Mouse (Mus musculus): ENCODE data around the gene Dync1h1. TPM values are rescaled to one million over a fixed set of nuclear protein-coding genes. Genes with fewer than 3 reads are reported as not detected.
"Not testable (repeated sequence)": the region's sequence is repeated elsewhere in the genome, so short reads cannot be mapped to it uniquely, and the experiment has no call there.

Dync1h1 gene
- polyA plus RNA-seq, 1 experiment: 39.1 TPM

DNA sequence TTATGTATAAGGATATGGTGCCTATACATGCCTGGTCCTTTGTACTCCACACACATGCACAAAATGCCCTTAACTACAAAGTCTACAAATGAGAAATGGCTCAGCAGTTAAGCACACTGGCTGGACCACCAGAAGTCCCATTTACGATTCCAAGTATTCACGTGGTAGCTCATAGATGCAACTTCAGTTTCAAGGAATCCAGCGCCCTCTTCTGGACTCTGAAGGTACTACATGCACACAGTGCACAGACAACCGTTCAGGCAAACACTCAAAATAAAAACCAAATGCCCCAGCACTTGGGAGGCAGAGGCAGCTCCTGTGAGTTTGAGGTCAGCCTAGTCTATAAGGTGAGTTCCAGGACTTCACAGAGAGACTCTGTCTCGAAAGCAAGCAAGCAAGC lies 73.0 kb downstream of the Dync1h1 start:
- TF ChIP-seq POLR2A (IDR thresholded peaks at IDR 0.05; ENCODE audit: borderline replicate concordance, control insufficient read depth, low read depth, low read length) (no peak), CTCF (IDR thresholded peaks at IDR 0.05; ENCODE audit: control insufficient read depth, insufficient read depth, low read length) (peak; percentile 24; the same call in 1 of the 2 replicates)
- H3K4me3 ChIP-seq (replicated peaks; ENCODE audit: control insufficient read depth, low read depth, low read length): no peak overlapping the region
- WGBS: 52% methylated on average over 5 of the region's 5 CpGs
- H3K4me1 ChIP-seq (ENCODE audit: control insufficient read depth, insufficient read depth, low read length): no peaks in the 10 kb centered on the region
- no peak overlapping the region for H3K27ac ChIP-seq (ENCODE audit: control insufficient read depth, insufficient read depth, low read depth, low read length, poor library complexity)

DNA sequence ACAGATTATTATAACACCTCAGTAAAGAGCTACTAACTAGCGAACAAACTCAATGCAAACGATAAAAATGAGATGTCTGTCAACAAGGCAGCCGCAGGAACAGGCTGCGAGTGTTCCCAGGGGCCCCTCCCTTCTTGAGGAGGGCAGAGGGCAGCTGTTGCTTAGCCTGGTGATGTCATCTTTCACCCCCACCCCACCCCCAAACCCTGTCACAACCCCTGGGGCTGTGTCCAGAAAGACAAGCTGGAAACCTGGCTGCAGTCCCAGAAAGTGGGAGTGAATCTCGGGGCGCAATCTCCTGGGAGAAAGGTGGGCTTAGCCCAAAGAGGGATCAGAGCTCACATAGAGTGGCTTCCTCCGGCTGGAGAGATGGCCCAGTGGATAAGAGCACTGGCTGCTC lies 79.9 kb downstream of the Dync1h1 start:
- 63% methylated on average over 7 of the region's 7 CpGs for WGBS

DNA sequence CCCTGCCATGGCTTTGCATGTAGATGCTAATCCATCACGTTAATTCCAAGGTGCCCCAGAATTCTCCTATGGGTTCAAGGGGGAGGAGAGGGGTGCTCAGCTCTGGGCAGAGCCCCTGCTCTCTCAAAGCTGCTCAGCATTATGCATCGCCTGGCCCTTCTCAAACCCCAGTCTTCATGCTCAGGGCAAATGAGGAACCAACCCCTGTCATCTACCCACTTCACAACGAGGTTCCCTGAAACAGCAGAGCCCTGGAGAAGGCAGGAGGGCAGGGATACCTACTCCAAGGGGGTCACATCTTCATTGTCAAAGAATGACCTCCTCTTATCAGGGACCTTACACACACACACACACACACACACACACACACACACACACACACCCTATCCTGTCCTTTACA lies 80.6 kb downstream of the Dync1h1 start:
- WGBS: 23% methylated on average over 3 of the region's 3 CpGs
- no peak overlapping the region for H3K27ac ChIP-seq (ENCODE audit: control insufficient read depth, insufficient read depth, low read depth, low read length, poor library complexity)
- no peaks in the 10 kb centered on the region; the same call in 1 of the 2 replicates for H3K4me1 ChIP-seq (ENCODE audit: control insufficient read depth, insufficient read depth, low read length)
- no peak for TF ChIP-seq CTCF (IDR thresholded peaks at IDR 0.05; ENCODE audit: control insufficient read depth, insufficient read depth, low read length)
- H3K4me3 ChIP-seq (replicated peaks; ENCODE audit: control insufficient read depth, low read depth, low read length): no peak overlapping the region

More for the DNA sequence above, 79.9 kb downstream of the Dync1h1 start:
- Histone ChIP-seq H3K4me3 (replicated peaks; ENCODE audit: control insufficient read depth, low read depth, low read length) (no peak overlapping the region), H3K4me1 (ENCODE audit: control insufficient read depth, insufficient read depth, low read length) (no peaks in the 10 kb centered on the region), H3K27ac (ENCODE audit: control insufficient read depth, insufficient read depth, low read depth, low read length, poor library complexity) (no peak overlapping the region)
- TF ChIP-seq POLR2A (IDR thresholded peaks at IDR 0.05; ENCODE audit: borderline replicate concordance, control insufficient read depth, low read depth, low read length): no peak
- TF ChIP-seq CTCF (IDR thresholded peaks at IDR 0.05; ENCODE audit: control insufficient read depth, insufficient read depth, low read length): no peak

GRCm38 (mm10) chr12:110682561-110683299 lies 81.5 kb downstream of the Dync1h1 start, which contains the start of gene 1700001K19Rik:
TSS of gene 1700001K19Rik (minus strand) at chr12:110682619.
- TF ChIP-seq POLR2A (IDR thresholded peaks at IDR 0.05; ENCODE audit: borderline replicate concordance, control insufficient read depth, low read depth, low read length) (no peak), CTCF (IDR thresholded peaks at IDR 0.05; ENCODE audit: control insufficient read depth, insufficient read depth, low read length) (no peak)
- 42% methylated on average over 9 of the region's 9 CpGs for WGBS
- Histone ChIP-seq H3K4me3 (replicated peaks; ENCODE audit: control insufficient read depth, low read depth, low read length) (no peak within 1 kb of the TSS), H3K4me1 (ENCODE audit: control insufficient read depth, insufficient read depth, low read length) (no peaks in the 10 kb centered on the region; the same call in 1 of the 2 replicates), H3K27ac (ENCODE audit: control insufficient read depth, insufficient read depth, low read depth, low read length, poor library complexity) (no peak within 1 kb of the TSS)

DNA sequence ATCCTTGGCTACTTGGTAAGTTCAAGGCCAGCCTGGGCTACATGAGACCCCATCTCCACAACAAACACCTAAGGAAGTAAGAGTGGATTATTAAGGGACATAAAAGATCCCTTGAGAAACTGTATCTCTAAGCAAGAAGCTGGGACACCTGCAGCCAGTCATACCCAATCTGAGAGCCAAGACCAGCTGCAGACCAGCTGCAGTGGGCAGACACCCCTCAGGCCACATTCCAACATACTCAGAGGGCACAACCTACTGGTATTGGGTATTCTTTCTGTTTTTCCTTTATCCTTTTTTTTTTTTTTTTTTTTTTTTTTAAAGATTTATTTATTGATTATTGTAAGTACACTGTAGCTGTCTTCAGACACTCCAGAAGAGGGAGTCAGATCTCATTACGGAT lies 82.3 kb downstream of the Dync1h1 start:
- 100% methylated on average over 1 of the region's 1 CpGs for WGBS
- H3K4me1 ChIP-seq (ENCODE audit: control insufficient read depth, insufficient read depth, low read length): no peaks in the 10 kb centered on the region; the same call in 1 of the 2 replicates
- TF ChIP-seq CTCF (IDR thresholded peaks at IDR 0.05; ENCODE audit: control insufficient read depth, insufficient read depth, low read length) (no peak), POLR2A (IDR thresholded peaks at IDR 0.05; ENCODE audit: borderline replicate concordance, control insufficient read depth, low read depth, low read length) (no peak)
- no peak overlapping the region for H3K4me3 ChIP-seq (replicated peaks; ENCODE audit: control insufficient read depth, low read depth, low read length)
- no peak overlapping the region for H3K27ac ChIP-seq (ENCODE audit: control insufficient read depth, insufficient read depth, low read depth, low read length, poor library complexity)

DNA sequence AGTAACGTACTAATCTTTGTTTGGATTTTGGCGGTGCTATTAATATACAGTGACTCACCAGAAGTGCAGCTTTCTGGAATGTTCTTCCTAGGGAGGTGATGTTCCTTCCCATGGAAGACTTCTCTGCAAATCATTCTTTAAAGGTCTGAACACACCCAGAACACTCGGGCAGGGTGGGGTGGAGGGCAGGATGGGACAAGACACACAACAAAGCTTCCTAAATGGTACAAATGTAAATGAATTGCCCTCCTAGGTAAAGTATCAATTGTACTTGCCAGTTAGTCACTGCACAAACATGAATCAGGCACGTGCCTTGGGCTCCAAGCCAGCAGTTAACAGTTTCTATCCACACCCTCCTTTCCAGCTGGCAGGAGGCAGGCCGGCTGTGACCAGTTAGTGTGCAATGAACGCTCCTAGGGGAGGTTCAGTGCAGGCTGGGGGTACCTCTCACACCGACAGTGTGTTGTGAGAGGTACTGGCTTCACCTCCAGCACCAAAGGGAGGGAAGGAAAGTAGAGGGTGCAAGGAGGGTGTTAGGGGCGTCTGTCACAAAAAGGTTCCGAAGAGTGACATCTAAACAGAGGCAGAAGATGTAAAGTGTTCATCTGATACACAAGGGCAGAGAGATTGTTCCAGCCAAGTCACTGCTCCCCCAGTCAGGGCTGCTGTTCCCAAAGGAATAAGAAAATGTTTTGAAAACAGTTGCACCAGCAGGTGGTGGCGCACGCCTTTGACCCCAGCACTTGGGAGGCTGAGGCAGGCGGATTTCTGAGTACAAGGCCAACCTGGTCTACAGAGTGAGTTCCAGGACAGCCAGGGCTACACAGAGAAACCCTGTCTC lies 86.9 kb downstream of the Dync1h1 start:
- WGBS: 75% methylated on average over 12 of the region's 12 CpGs
- Histone ChIP-seq H3K27ac (ENCODE audit: control insufficient read depth, insufficient read depth, low read depth, low read length, poor library complexity) (no peak overlapping the region), H3K4me3 (replicated peaks; ENCODE audit: control insufficient read depth, low read depth, low read length) (no peak overlapping the region), H3K4me1 (ENCODE audit: control insufficient read depth, insufficient read depth, low read length) (no peaks in the 10 kb centered on the region; the same call in 1 of the 2 replicates)
- no peak for TF ChIP-seq CTCF (IDR thresholded peaks at IDR 0.05; ENCODE audit: control insufficient read depth, insufficient read depth, low read length)
- TF ChIP-seq POLR2A (IDR thresholded peaks at IDR 0.05; ENCODE audit: borderline replicate concordance, control insufficient read depth, low read depth, low read length): no peak

- 83% methylated on average over 3 of the region's 3 CpGs for WGBS
Observed at GRCm38 (mm10) chr12:110688921-110689320, 87.7 kb downstream of the Dync1h1 start.

GRCm38 (mm10) chr12:110689919-110690643 lies 88.8 kb downstream of the Dync1h1 start:
- WGBS: 89% methylated on average over 6 of the region's 6 CpGs
- no peak for TF ChIP-seq POLR2A (IDR thresholded peaks at IDR 0.05; ENCODE audit: borderline replicate concordance, control insufficient read depth, low read depth, low read length)
- TF ChIP-seq CTCF (IDR thresholded peaks at IDR 0.05; ENCODE audit: control insufficient read depth, insufficient read depth, low read length): no peak
- no peak overlapping the region for H3K4me3 ChIP-seq (replicated peaks; ENCODE audit: control insufficient read depth, low read depth, low read length)
- no peak overlapping the region for H3K27ac ChIP-seq (ENCODE audit: control insufficient read depth, insufficient read depth, low read depth, low read length, poor library complexity)
- H3K4me1 ChIP-seq (ENCODE audit: control insufficient read depth, insufficient read depth, low read length): no peaks in the 10 kb centered on the region; the same call in 1 of the 2 replicates

More at GRCm38 (mm10) chr12:110688921-110689320, 87.7 kb downstream of the Dync1h1 start:
- not testable (repeated sequence) for H3K4me3 ChIP-seq (replicated peaks; ENCODE audit: control insufficient read depth, low read depth, low read length); H3K27ac ChIP-seq (ENCODE audit: control insufficient read depth, insufficient read depth, low read depth, low read length, poor library complexity); H3K4me1 ChIP-seq (ENCODE audit: control insufficient read depth, insufficient read depth, low read length)

GRCm38 (mm10) chr12:110693378-110693777 lies 92.1 kb downstream of the Dync1h1 start:
- not testable (repeated sequence) for H3K4me1 ChIP-seq (ENCODE audit: control insufficient read depth, insufficient read depth, low read length); H3K4me3 ChIP-seq (replicated peaks; ENCODE audit: control insufficient read depth, low read depth, low read length); H3K27ac ChIP-seq (ENCODE audit: control insufficient read depth, insufficient read depth, low read depth, low read length, poor library complexity)
- 84% methylated on average over 5 of the region's 5 CpGs for WGBS
